Mouse (Mus musculus) small intestine, adult 2 months (tissue): ENCODE measurements around the gene Slc29a1.

ENCODE experiments used
- CTCF ChIP-seq: fragments of 200-500 bp; IDR thresholded peaks from 2 replicates; pipeline ENCODE4 v1.5.1; 2012; ENCODE audit warnings: low read depth, mild to moderate bottlenecking, control low read depth, inconsistent platforms, low read length, moderate library complexity, mixed read lengths; ENCODE audit not compliant: insufficient replicate concordance, insufficient read length; ENCODE audit errors: extremely low read depth
- POLR2A ChIP-seq: fragments of 200-500 bp; IDR thresholded peaks from 2 replicates; pipeline ENCODE4 v1.6.1; 2012; ENCODE audit warnings: low read depth, mild to moderate bottlenecking, control low read depth, inconsistent platforms, low read length, moderate library complexity

- TF ChIP-seq CTCF (no peak), POLR2A (no peak)
Measured at GRCm38 (mm10) chr17:45578242-45578641, 21.2 kb downstream of the Slc29a1 start.
